Mouse (Mus musculus) liver, postnatal 0 days (tissue): ENCODE measurements at regions not wholly inside any gene's neighbourhood (a gene's known extent, or its start where the extent isn't known, plus 50 kb on each side); places are given as distances from the start of the nearest gene placed in this dataset.

Experiments used
- ATAC-seq: fragments of 200-750 bp; cut with Nextera tagmentation; 2 replicates; pipeline ENCODE4 v1.8.0; 2017; ENCODE audit warnings: mild to moderate bottlenecking, moderate library complexity
- DNase-seq: peaks from one replicate; pipeline ENCODE4 v3.0.0-alpha.2; 2016
- H3K27ac ChIP-seq: fragments of 300-500 bp; sonication (generic); 2 replicates; pipeline ENCODE4 v1.5.1; 2014; ENCODE audit warnings: antibody characterized with exemption, moderate library complexity, mild to moderate bottlenecking, low read depth
- H3K27me3 ChIP-seq: fragments of 300-500 bp; sonication (generic); 2 replicates; pipeline ENCODE4 v1.6.1; 2014; ENCODE audit warnings: low read length, control low read depth, mixed read lengths; ENCODE audit not compliant: insufficient read depth
- H3K36me3 ChIP-seq: fragments of 300-500 bp; sonication (generic); replicated peaks from 2 replicates; pipeline ENCODE4 v1.6.1; 2014; ENCODE audit warnings: mild to moderate bottlenecking, control low read depth, low read length, moderate library complexity, mixed read lengths; ENCODE audit not compliant: insufficient read depth
- H3K4me1 ChIP-seq: fragments of 300-500 bp; sonication (generic); 2 replicates; pipeline ENCODE4 v1.6.1; 2014; ENCODE audit warnings: antibody characterized with exemption, mild to moderate bottlenecking, control low read depth; ENCODE audit not compliant: insufficient read depth
- H3K4me2 ChIP-seq: fragments of 300-500 bp; sonication (generic); 2 replicates; pipeline ENCODE4 v1.6.1; 2014; ENCODE audit warnings: low read depth, mild to moderate bottlenecking, low read length, moderate library complexity, mixed read lengths
- H3K4me3 ChIP-seq: fragments of 300-500 bp; sonication (generic); 2 replicates; pipeline ENCODE4 v1.5.1; 2014; ENCODE audit warnings: low read depth, low read length
- H3K9ac ChIP-seq: fragments of 300-500 bp; sonication (generic); replicated peaks from 2 replicates; pipeline ENCODE4 v1.6.1; 2014; ENCODE audit warnings: mild to moderate bottlenecking, moderate library complexity
- H3K9me3 ChIP-seq: fragments of 300-500 bp; sonication (generic); 2 replicates; pipeline ENCODE4 v1.6.1; 2016; ENCODE audit warnings: mild to moderate bottlenecking, control low read depth, low read length, mixed read lengths
- CTCF ChIP-seq: sonication (generic); IDR thresholded peaks from 2 replicates; pipeline ENCODE4 v1.5.1; 2016; ENCODE audit warnings: antibody characterized with exemption, low read depth
- EP300 ChIP-seq: IDR thresholded peaks from 2 replicates; pipeline ENCODE4 v1.6.1; 2016; ENCODE audit warnings: antibody characterized with exemption, low read depth, mild to moderate bottlenecking
- WGBS: fragments of 180-500 bp; shearing (Covaris S2); extraction: QIAGEN DNeasy Blood & Tissue Kit; methylation state at CpG from one replicate; pipeline ENCODE4 v1.1.7; 2014; ENCODE audit not compliant: insufficient replicate concordance; 5-methylcytosine and 5-hydroxymethylcytosine counted together

- Histone ChIP-seq H3K4me2 (no peak overlapping the region), H3K4me1 (no peaks in the 10 kb centered on the region), H3K4me3 (no peak overlapping the region)
Observed at GRCm38 (mm10) chr15:52783940-52784339, 1100.8 kb upstream of the Gm7489 start.

GRCm38 (mm10) chr15:52785196-52785595 lies 1099.5 kb upstream of the Gm7489 start:
- DNase-seq (no peak), ATAC-seq (no peak)
- H3K27me3 ChIP-seq, result no peaks in the 10 kb centered on the region
- H3K27ac ChIP-seq, result no peak overlapping the region
- no peak overlapping the region for H3K9ac ChIP-seq
- 66% methylated on average over 3 of the region's 3 CpGs for WGBS
- TF ChIP-seq EP300 (no peak), CTCF (no peak)
- no peak overlapping the region for H3K4me2 ChIP-seq
- H3K4me1 ChIP-seq, result no peaks in the 10 kb centered on the region
- no peak overlapping the region for H3K4me3 ChIP-seq
- no peaks in the 10 kb centered on the region for H3K9me3 ChIP-seq
- H3K36me3 ChIP-seq, result no peaks in the 10 kb centered on the region

More at GRCm38 (mm10) chr15:52783940-52784339, 1100.8 kb upstream of the Gm7489 start:
- no peak overlapping the region for H3K27ac ChIP-seq
- 82% methylated on average over 2 of the region's 2 CpGs for WGBS
- H3K36me3 ChIP-seq, result no peaks in the 10 kb centered on the region
- no peak for DNase-seq
- no peak overlapping the region for H3K9ac ChIP-seq
- H3K9me3 ChIP-seq, result no peaks in the 10 kb centered on the region
- no peaks in the 10 kb centered on the region for H3K27me3 ChIP-seq
- TF ChIP-seq EP300 (no peak), CTCF (no peak)
- no peak for ATAC-seq

DNA sequence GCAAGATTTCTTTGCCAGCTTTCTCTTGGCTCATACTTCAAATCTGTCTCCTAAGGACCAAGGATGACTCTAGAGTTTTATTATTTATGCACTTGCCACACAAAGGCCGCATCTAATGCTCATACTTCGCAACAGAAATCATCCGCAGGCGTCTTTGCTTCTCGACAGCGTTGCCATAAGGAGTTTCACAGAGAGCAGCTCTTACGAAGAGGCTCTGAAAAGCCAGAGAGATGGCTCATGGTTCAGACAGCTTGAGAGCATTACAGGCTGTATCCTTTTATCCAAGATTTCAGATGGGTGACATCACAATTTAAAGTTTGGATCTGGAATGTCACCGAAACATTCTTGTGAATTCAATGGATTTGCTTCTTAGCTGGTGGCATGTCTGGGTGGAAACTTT lies 1098.7 kb upstream of the Gm7489 start:
- H3K36me3 ChIP-seq, result no peaks in the 10 kb centered on the region
- no peak overlapping the region for H3K27ac ChIP-seq
- DNase-seq (no peak), ATAC-seq (no peak)
- H3K4me1 ChIP-seq, result no peaks in the 10 kb centered on the region
- H3K4me2 ChIP-seq, result no peak overlapping the region
- no peak for TF ChIP-seq CTCF
- no peak for TF ChIP-seq EP300
- no peak overlapping the region for H3K4me3 ChIP-seq
- H3K27me3 ChIP-seq, result no peaks in the 10 kb centered on the region
- WGBS, result 85% methylated on average over 8 of the region's 8 CpGs
- no peaks in the 10 kb centered on the region for H3K9me3 ChIP-seq
- no peak overlapping the region for H3K9ac ChIP-seq

- Histone ChIP-seq H3K27me3 (no peaks in the 10 kb centered on the region), H3K27ac (no peak overlapping the region), H3K9me3 (no peaks in the 10 kb centered on the region), H3K4me2 (no peak overlapping the region), H3K4me3 (no peak overlapping the region), H3K9ac (no peak overlapping the region), H3K36me3 (no peaks in the 10 kb centered on the region), H3K4me1 (no peaks in the 10 kb centered on the region)
- 63% methylated on average over 4 of the region's 4 CpGs for WGBS
- no peak for ATAC-seq
- TF ChIP-seq CTCF, result no peak
- no peak for TF ChIP-seq EP300
- DNase-seq, result no peak
Observed at GRCm38 (mm10) chr15:52805479-52806199, 1079.1 kb upstream of the Gm7489 start.

DNA sequence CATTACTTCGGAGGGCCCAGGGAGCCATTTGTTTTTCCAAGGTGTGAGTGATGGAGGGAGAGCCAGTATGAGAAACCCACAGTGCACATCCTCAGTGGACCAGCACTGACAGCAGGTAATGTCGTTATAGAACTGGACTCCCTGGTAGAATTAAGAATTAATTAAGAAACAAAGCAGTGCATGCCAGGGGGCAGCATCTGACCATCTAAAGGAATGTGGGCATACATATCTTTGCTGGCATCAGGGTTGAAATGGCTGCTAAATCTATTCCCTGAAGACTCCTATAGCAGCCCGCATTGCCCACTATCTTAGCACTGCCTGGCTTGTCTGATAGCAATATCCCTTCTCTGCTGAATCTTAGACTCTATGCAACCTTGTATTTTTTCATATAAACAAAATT lies 1076.1 kb upstream of the Gm7489 start:
- no peak for ATAC-seq
- no peak for DNase-seq
- no peak overlapping the region for H3K4me3 ChIP-seq

DNA sequence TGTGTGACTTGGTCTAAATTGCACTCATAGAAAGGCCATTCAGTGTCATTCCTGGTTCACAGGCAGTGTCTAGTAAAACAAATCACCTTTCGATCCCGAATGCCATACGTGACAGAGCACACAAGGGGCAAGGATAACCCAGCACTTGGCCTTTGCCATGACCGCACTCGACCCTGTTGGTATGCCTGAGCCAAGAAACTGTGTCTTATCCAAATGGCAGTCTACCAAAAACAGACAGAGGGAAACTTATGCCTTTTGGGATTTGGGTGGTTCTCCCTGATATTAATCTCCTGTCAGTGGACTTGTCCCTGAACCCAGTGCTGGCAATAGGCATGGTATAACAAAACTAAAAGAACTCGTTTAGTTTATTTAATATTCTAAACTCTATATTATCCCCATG lies 1063.9 kb upstream of the Gm7489 start:
- ATAC-seq (no peak), DNase-seq (no peak)
- no peaks in the 10 kb centered on the region for H3K9me3 ChIP-seq
- no peak overlapping the region for H3K9ac ChIP-seq
- no peak overlapping the region for H3K4me2 ChIP-seq
- WGBS, result 69% methylated on average over 6 of the region's 6 CpGs
- no peaks in the 10 kb centered on the region for H3K36me3 ChIP-seq
- TF ChIP-seq CTCF, result no peak
- TF ChIP-seq EP300, result no peak
- no peak overlapping the region for H3K27ac ChIP-seq
- H3K4me1 ChIP-seq, result no peaks in the 10 kb centered on the region
- H3K4me3 ChIP-seq, result no peak overlapping the region
- no peaks in the 10 kb centered on the region for H3K27me3 ChIP-seq

More for the DNA sequence above, 1076.1 kb upstream of the Gm7489 start:
- no peaks in the 10 kb centered on the region for H3K9me3 ChIP-seq
- H3K9ac ChIP-seq, result no peak overlapping the region
- WGBS, result 71% methylated on average over 3 of the region's 3 CpGs
- H3K36me3 ChIP-seq, result no peaks in the 10 kb centered on the region
- H3K27ac ChIP-seq, result no peak overlapping the region
- no peaks in the 10 kb centered on the region for H3K4me1 ChIP-seq
- peak; percentile 30 for TF ChIP-seq CTCF
- no peak for TF ChIP-seq EP300
- H3K27me3 ChIP-seq, result no peaks in the 10 kb centered on the region
- no peak overlapping the region for H3K4me2 ChIP-seq
